Mouse (Mus musculus): ENCODE results near the gene Rps25.

DNA sequence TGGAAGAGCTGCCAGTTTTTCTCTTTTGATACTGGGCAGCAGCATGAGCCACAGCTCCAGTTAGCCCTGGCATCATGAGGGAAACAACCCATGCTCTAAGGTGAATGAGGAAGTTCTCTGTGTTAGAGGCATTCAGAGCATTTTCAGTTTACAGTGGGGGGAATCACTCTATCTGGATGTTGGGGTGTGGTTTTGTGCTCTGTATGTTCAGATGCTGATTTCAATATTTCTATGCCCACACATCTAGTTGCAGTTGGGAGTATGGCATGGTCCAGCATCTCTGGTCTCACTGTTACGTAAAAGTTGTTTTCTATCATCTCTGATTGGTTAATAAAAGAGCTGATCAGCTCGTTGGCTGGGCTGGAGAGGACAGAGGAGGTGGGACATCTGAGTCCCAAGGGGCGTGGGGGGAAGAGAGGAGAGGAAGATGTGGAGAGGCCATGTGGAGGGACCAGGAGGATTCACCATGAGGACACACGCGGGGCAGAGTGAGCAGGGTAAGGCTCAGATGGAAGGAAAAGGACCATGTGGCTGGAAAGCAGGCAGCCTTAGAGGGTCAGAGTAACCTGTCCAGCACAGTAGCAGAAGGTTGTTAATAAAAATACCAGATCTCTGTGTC lies 13.4 kb downstream of the Rps25 start:
- TF ChIP-seq POLR2A (IDR thresholded peaks at IDR 0.05; ENCODE audit: borderline replicate concordance, control insufficient read depth, low read depth, low read length) (no peak), CTCF (IDR thresholded peaks at IDR 0.05; ENCODE audit: control insufficient read depth, insufficient read depth, low read length) (no peak)

Data from bone marrow, adult 2 months (tissue).